Mouse (Mus musculus) B cell, adult 62 days (primary cell): ENCODE measurements around the gene Wdr59. TPM values are rescaled to one million over a fixed set of nuclear protein-coding genes. Genes with fewer than 3 reads are reported as not detected.

ENCODE experiments used
- total RNA-seq: library from RNA; stranded (reverse); gene quantifications from 4 replicates; pipeline ENCODE4 v1.2.4, GENCODE M21; 2023

Wdr59 gene
- total RNA-seq, result 12.6 to 16.0 TPM (median 14.4 TPM) in 4 replicates

DNA sequence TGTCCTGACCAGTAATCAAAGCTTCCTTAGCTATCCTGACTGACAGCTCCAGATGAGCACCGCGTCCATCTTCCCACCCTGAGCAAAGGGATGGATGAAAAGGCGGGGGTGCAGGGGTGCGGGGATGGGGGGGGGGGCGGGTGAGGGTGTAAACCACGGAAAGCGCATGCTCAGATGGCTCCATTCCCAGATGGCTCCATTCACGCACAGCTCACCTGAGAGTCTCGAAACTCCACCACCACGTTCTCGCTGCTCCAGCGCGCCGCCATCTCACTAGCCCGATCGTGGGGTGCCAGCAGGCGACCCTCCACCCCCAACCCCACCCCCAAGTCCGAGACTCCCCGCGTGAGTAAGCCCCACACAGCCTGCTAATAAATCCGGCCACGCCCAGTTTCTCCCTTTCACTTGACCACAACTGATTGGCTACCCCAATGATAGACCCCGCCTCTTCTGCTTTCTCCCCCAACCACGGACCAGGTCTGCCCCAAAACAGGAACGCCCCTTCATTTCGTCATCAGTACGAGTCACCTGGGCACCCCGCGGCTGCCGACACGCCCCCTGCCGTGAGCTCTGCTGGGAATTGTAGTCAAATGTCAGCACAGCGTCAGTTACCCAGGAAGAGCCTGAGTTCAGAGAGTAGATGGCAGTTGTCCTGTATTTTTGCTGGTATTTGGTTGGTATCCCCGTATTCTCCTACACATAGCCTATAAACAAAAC, at the start of gene Wdr59:
TSS of gene Wdr59 (minus strand) at position 380 of the 717 bp plus-strand sequence.

GRCm38 (mm10) chr8:111536031-111536977, 14.4 kb upstream of the Wdr59 start, which contains the start of gene Znrf1:
Gene Znrf1, plus strand, starts transcription at chr8:111536097.

Other genes starting within 250 kb of the Wdr59 start
- gene Rfwd3, start 221.9 kb downstream of the Wdr59 start, total RNA-seq, result 30.3 to 31.2 TPM (median 31.1 TPM) in 4 replicates
- 0.49 to 1.1 TPM (median 0.69 TPM) in 3 of 4 replicates, not detected in the other for gene Mlkl, start 183.9 kb downstream of the Wdr59 start, total RNA-seq
- not detected in 4 replicates for gene Fa2h, start 128.3 kb downstream of the Wdr59 start, total RNA-seq
- 23.6 to 35.8 TPM (median 26.0 TPM) in 4 replicates for gene Znrf1, start 14.0 kb upstream of the Wdr59 start, total RNA-seq
- gene Ldhd, start 108.3 kb upstream of the Wdr59 start, total RNA-seq, result 0.26 to 0.49 TPM (median 0.40 TPM) in 4 replicates
- gene Zfp1, start 121.3 kb upstream of the Wdr59 start, total RNA-seq, result 17.2 to 21.1 TPM (median 19.0 TPM) in 4 replicates
- gene Ctrb1, start 168.9 kb upstream of the Wdr59 start, total RNA-seq, result 0.69 to 1.4 TPM (median 1.3 TPM) in 3 of 4 replicates, not detected in the other
- gene Bcar1, start 221.7 kb upstream of the Wdr59 start, total RNA-seq, result 0.28 to 0.79 TPM (median 0.56 TPM) in 4 replicates